Mouse (Mus musculus) urinary bladder, postnatal 36 days (tissue): ENCODE results near the gene Slc29a3.
A peak's percentile ranks its signal among the peaks of the same experiment; 100 is the strongest.

Experiments
- DNase-seq, 2 experiments: peaks; one replicate each; pipeline ENCODE4 v3.0.0; 2022; ENCODE audit warnings: low spot score in 2 of 2, mixed read lengths in 1 of 2

The Slc29a3 gene

GRCm38 (mm10) chr10:60752040-60753020 lies at the start of gene Slc29a3:
Gene Slc29a3 (minus strand): TSS chr10:60752794.
- peak; percentile 97 to 98 for DNase-seq

GRCm38 (mm10) chr10:60801898-60802412 lies 49.4 kb upstream of the Slc29a3 start:
- DNase-seq = no peak

- no peak for DNase-seq
Observed at GRCm38 (mm10) chr10:60801168-60801897, 48.7 kb upstream of the Slc29a3 start.

- DNase-seq = no peak
Observed at GRCm38 (mm10) chr10:60800295-60801167, 47.9 kb upstream of the Slc29a3 start.

GRCm38 (mm10) chr10:60797682-60798422 lies 45.3 kb upstream of the Slc29a3 start:
- no peak for DNase-seq

- no peak for DNase-seq
Observed at GRCm38 (mm10) chr10:60796474-60796873, 43.9 kb upstream of the Slc29a3 start.

- no peak for DNase-seq
Observed at GRCm38 (mm10) chr10:60796028-60796427, 43.4 kb upstream of the Slc29a3 start.

- no peak for DNase-seq
Observed at GRCm38 (mm10) chr10:60794792-60795191, 42.2 kb upstream of the Slc29a3 start.

- no peak for DNase-seq
Observed at GRCm38 (mm10) chr10:60794374-60794773, 41.8 kb upstream of the Slc29a3 start.

GRCm38 (mm10) chr10:60792841-60793240 lies 40.2 kb upstream of the Slc29a3 start:
- no peak for DNase-seq

GRCm38 (mm10) chr10:60792365-60792764 lies 39.8 kb upstream of the Slc29a3 start:
- no peak for DNase-seq

GRCm38 (mm10) chr10:60790912-60791311 lies 38.3 kb upstream of the Slc29a3 start:
- DNase-seq = no peak

- no peak for DNase-seq
Observed at GRCm38 (mm10) chr10:60787303-60788074, 34.9 kb upstream of the Slc29a3 start.

- DNase-seq = no peak
Observed at GRCm38 (mm10) chr10:60783608-60784007, 31.0 kb upstream of the Slc29a3 start.

GRCm38 (mm10) chr10:60779628-60780027 lies 27.0 kb upstream of the Slc29a3 start:
- DNase-seq = peak; percentile 74 to 78

GRCm38 (mm10) chr10:60778542-60778941 lies 25.9 kb upstream of the Slc29a3 start:
- DNase-seq = no peak

- DNase-seq = no peak
Observed at GRCm38 (mm10) chr10:60775473-60775872, 22.9 kb upstream of the Slc29a3 start.

- no peak for DNase-seq
Observed at GRCm38 (mm10) chr10:60774616-60775015, 22.0 kb upstream of the Slc29a3 start.

GRCm38 (mm10) chr10:60770855-60771254 lies 18.3 kb upstream of the Slc29a3 start:
- no peak for DNase-seq

- no peak for DNase-seq
Observed at GRCm38 (mm10) chr10:60768614-60769013, 16.0 kb upstream of the Slc29a3 start.
